Mouse (Mus musculus) heart, embryonic 11.5 days (tissue): ENCODE results near the gene Vmn1r168. TPM values are rescaled to one million over a fixed set of nuclear protein-coding genes. Genes with fewer than 3 reads are reported as not detected.
"Not testable (repeated sequence)": the region's sequence is repeated elsewhere in the genome, so short reads cannot be mapped to it uniquely, and the experiment has no call there.

ENCODE experiments used
- ATAC-seq: fragments of 200-750 bp; cut with Nextera tagmentation; replicated peaks from 2 replicates; pipeline ENCODE4 v1.8.0; 2017; ENCODE audit warnings: moderate library complexity; ENCODE audit not compliant: insufficient number of reproducible peaks, low FRiP score, low TSS enrichment
- H3K27ac ChIP-seq: fragments of 300-500 bp; sonication (generic); 2 replicates; pipeline ENCODE4 v1.5.1; 2014; ENCODE audit warnings: mild to moderate bottlenecking, low read depth, low read length
- H3K27me3 ChIP-seq: fragments of 300-500 bp; sonication (generic); 2 replicates; pipeline ENCODE4 v1.6.1; 2014; ENCODE audit warnings: mild to moderate bottlenecking, low read length, mixed read lengths; ENCODE audit not compliant: control insufficient read depth, insufficient read depth
- H3K36me3 ChIP-seq: fragments of 300-500 bp; sonication (generic); 2 replicates; pipeline ENCODE4 v1.6.1; 2014; ENCODE audit warnings: mild to moderate bottlenecking, low read length, moderate library complexity, mixed read lengths; ENCODE audit not compliant: control insufficient read depth, insufficient read depth
- H3K4me1 ChIP-seq: fragments of 300-500 bp; sonication (generic); 2 replicates; pipeline ENCODE4 v1.6.1; 2014; ENCODE audit warnings: low read length; ENCODE audit not compliant: control insufficient read depth, insufficient read depth
- H3K4me2 ChIP-seq: fragments of 300-500 bp; sonication (generic); 2 replicates; pipeline ENCODE4 v1.6.1; 2014; ENCODE audit warnings: mild to moderate bottlenecking, moderate library complexity
- H3K4me3 ChIP-seq: fragments of 300-500 bp; sonication (generic); 2 replicates; pipeline ENCODE4 v1.5.1; 2014; ENCODE audit warnings: low read depth, low read length
- H3K9ac ChIP-seq: fragments of 300-500 bp; sonication (generic); 2 replicates; pipeline ENCODE4 v1.6.1; 2014; ENCODE audit warnings: mild to moderate bottlenecking, low read depth, low read length, moderate library complexity
- H3K9me3 ChIP-seq: fragments of 300-500 bp; sonication (generic); replicated peaks from 2 replicates; pipeline ENCODE4 v1.6.1; 2016; ENCODE audit warnings: low read length; ENCODE audit not compliant: control insufficient read depth
- WGBS: fragments of 180-500 bp; shearing (Covaris S2); extraction: QIAGEN DNeasy Blood & Tissue Kit; methylation state at CpG from one replicate; pipeline ENCODE4 v1.1.7; 2014; ENCODE audit not compliant: insufficient replicate concordance; 5-methylcytosine and 5-hydroxymethylcytosine counted together
- polyA plus RNA-seq: library from polyadenylated mRNA; unstranded; fragments of >200 nt; fragmentation: Nextera tagmentation; extraction: Ambion mirVana; gene quantifications from 2 replicates; pipeline ENCODE4 v1.2.1, GENCODE M21; 2014

Vmn1r168 gene
- polyA plus RNA-seq: not detected in 2 replicates

DNA sequence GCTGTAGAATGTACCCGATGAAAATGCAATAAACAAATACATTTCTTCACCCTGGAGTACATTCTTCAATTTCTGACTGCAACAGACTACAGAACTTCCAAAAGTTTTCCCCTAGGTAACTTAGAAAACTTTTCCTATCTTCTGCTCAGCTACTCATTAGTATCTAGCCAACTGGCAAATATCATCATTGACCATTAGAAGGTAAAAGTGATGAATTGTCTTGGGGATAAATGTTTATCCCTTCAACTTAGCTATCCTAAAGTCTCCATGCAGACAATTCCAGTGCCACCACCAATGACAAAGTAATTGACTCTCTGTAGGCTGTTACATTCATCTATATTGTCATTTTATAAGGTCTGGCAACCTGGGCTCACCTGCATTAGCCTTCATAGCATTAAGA, at the start of gene Vmn1r168:
Vmn1r168 (plus strand) TSS at position 301 of the 400 bp plus-strand sequence.
- not testable (repeated sequence) for H3K4me3 ChIP-seq, H3K36me3 ChIP-seq, H3K4me2 ChIP-seq, ATAC-seq, H3K9ac ChIP-seq, H3K9me3 ChIP-seq, H3K27me3 ChIP-seq, H3K4me1 ChIP-seq, H3K27ac ChIP-seq
- WGBS: no CpG with 5 or more reads among the region's 1 CpGs

DNA sequence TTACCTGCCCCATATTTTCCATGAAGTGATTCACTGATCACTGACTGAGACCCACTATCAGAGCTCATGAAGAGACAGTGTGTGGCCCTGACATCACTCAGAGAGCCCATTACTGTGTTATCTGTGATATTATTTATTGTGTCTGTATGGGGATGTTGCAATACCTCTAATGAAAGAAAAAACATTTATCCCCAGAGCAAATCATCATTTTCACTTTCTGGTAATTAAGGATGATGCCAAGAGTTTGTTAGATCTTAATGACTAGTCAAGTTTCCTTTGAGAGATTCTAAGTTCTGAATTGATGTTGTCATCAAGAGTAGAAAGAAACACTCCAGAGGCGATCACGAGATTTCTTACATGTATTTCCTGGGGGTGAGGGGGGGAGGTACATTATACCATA, 32.4 kb upstream of the Vmn1r168 start, which contains the start of gene Vmn1r167:
Vmn1r167 (minus strand) TSS at position 101 of the 400 bp plus-strand sequence.
- H3K9me3 ChIP-seq, H3K36me3 ChIP-seq, H3K4me2 ChIP-seq, H3K4me1 ChIP-seq, H3K4me3 ChIP-seq, H3K27me3 ChIP-seq, H3K9ac ChIP-seq, H3K27ac ChIP-seq, ATAC-seq: not testable (repeated sequence)
- 77% methylated on average over 2 of the region's 2 CpGs for WGBS

DNA sequence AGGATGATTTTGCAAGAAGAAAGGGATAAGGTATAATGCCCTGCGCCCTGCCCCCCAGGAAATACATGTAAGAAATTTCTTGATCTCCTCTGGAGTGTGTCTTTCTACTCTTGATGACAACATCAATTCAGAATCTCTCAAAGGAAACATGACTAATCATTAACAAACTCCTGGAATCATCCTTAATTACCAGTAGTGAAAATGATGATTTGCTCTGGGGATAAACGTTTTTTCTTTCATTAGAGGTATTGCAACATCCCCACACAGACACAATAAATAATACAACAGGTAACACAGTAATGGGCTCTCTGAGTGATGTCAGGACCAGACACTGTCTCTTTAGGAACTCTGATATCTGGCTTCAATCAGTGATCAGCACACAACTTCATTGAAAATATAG, 35.7 kb downstream of the Vmn1r168 start, which contains the start of gene Vmn1r169:
Vmn1r169 (plus strand) TSS at position 301 of the 400 bp plus-strand sequence.
- WGBS: 60% methylated on average over 1 of the region's 2 CpGs
- not testable (repeated sequence) for H3K27ac ChIP-seq, H3K9me3 ChIP-seq, H3K36me3 ChIP-seq, H3K9ac ChIP-seq, H3K4me3 ChIP-seq, H3K27me3 ChIP-seq, ATAC-seq, H3K4me2 ChIP-seq, H3K4me1 ChIP-seq

Other genes with a start within 250 kb of the Vmn1r168 start
- gene Nlrp4e, start 238.5 kb upstream of the Vmn1r168 start, polyA plus RNA-seq: not detected in 2 replicates
- gene Nlrp5, start 153.8 kb upstream of the Vmn1r168 start, polyA plus RNA-seq: not detected in 2 replicates
- not detected in 2 replicates for gene Vmn1r167, start 32.5 kb upstream of the Vmn1r168 start, polyA plus RNA-seq
- not detected in 2 replicates for gene Vmn1r169, start 35.8 kb downstream of the Vmn1r168 start, polyA plus RNA-seq
- gene Vmn1r170, start 66.4 kb downstream of the Vmn1r168 start, polyA plus RNA-seq: not detected in 2 replicates
- not detected in 2 replicates for gene Vmn1r171, start 91.0 kb downstream of the Vmn1r168 start, polyA plus RNA-seq
- gene Vmn1r172, start 118.6 kb downstream of the Vmn1r168 start, polyA plus RNA-seq: not detected in 2 replicates
- gene Vmn1r173, start 161.0 kb downstream of the Vmn1r168 start, polyA plus RNA-seq: not detected in 2 replicates
- gene Vmn1r174, start 212.5 kb downstream of the Vmn1r168 start, polyA plus RNA-seq: not detected in 2 replicates